Mouse (Mus musculus) naive thymus-derived CD4-positive, alpha-beta T cell, adult 5 months (primary cell): ENCODE data around the gene Ciapin1. TPM values are rescaled to one million over a fixed set of nuclear protein-coding genes. Genes with fewer than 3 reads are reported as not detected.

Experiments used
- polyA plus RNA-seq: library from polyadenylated mRNA; unstranded; fragments of 100-300 nt; shearing (Covaris generic); gene quantifications from one replicate; pipeline ENCODE4 v1.2.1, GENCODE M21; 2017

The Ciapin1 gene
- polyA plus RNA-seq: 86.0 TPM

DNA sequence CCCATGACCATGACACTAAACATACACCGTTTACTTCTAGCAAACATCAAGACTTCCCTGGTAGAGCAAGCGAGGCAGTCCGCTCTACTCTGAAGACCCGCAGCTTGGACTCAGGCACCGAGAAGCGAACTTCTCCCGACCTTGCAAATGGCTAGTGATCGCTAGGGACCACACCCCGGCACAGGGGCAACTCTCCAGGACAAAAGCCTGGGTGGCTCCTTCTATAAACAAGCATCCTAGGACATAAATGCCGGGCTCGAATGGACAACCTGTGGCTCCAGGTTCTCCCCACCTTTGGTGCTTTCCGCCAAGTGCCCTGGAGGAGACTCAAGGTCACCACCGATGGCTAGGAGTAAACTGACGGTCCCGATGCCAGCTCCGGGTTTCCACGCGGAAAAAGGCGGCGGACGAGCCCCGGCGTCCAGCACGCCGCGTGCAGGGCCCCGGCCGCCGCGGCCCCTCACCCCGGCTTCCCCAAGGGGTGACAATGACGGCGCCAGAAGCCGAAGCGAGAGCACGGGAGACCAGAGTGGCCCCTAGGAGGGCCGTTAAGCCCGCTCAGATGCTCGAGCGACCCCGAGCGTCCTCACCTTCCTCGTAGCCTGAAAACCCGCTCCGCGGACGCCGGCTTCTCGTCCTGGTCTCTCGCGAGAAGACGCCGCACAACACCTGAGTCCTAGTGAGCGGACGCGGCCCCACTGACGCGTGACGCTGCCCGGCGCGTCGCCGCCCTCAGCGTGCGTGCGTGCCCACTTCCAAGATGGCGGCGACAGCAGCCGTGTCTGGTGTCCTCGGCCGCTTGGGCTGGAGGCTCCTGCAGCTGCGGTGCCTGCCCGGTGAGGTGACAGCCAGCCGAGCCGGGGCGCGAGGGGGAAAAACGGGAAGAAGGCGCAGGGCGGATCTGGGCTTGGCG is at the start of gene Ciapin1, which contains the start of gene Coq9:
Gene Ciapin1, minus strand, starts transcription at position 697 of the 913 bp plus-strand sequence.
Gene Coq9, plus strand, starts transcription at position 660 of the 913 bp plus-strand sequence.

DNA sequence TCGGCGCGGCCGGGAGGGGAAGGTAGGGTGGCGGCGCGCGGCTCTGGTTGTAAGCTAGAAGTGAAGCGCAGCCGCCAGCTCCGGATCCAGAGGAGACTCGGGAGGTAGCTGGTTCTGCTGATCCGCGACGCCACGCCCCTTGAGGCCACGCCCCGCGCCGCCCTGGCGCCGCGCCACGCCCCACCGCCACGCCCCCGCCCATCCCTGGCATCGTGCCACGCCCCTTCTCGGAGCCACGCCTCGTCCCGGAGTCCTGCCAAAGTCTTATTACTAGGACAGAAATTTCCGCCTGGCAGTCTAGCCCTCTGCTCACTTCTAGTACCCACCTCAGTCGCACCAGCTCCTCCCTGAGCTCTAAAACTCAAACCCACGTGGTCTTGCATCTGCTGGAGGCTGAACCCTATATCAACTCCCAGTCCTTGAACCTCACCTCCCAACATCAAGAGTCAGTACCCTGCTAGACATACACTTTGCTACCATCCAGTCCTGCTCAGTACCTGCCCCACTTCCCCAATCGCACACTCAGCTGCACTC is 38.1 kb upstream of the Ciapin1 start, which contains the start of gene Dok4:
Gene Dok4, minus strand, starts transcription at position 134 of the 534 bp plus-strand sequence.

DNA sequence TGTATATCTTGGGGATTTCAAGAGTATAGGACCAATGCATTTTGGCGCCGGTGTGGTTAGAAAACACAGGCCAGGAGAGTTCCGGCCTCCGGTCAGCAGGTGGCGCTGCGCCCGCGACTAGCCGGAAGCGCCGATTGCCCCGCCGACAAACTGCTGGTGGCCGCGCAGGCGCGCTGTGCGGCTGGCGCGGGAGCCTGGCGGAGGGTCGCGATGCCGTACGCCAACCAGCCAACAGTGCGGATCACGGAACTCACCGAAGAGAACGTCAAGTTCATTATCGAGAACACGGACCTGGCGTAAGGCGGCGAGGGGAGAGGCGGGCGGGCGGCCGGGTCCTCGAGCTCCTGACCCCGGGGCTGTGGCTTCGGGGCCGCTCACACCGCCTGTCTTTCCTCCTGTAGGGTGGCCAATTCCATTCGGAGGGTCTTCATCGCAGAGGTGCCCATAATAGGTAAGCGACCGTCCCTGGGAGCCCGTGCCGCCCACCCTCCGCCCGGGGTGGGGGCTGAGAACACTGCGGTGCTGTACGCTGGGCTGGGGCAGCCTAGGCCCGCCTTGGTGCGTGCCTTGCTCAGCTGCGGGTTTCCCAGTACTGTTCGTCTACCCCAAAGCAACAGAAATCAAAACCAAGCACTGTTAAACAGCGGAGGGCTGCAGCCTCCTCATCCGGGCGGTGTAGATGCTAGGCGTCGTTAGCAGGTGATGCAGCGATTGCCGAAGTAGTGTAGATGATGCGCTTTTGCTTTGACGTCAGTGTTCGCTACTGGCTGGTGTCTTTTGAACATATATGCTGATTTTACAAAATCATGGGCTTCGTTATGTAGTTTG is 19.4 kb upstream of the Ciapin1 start, which contains the start of gene Polr2c:
Gene Polr2c, plus strand, starts transcription at position 105 of the 828 bp plus-strand sequence.

DNA sequence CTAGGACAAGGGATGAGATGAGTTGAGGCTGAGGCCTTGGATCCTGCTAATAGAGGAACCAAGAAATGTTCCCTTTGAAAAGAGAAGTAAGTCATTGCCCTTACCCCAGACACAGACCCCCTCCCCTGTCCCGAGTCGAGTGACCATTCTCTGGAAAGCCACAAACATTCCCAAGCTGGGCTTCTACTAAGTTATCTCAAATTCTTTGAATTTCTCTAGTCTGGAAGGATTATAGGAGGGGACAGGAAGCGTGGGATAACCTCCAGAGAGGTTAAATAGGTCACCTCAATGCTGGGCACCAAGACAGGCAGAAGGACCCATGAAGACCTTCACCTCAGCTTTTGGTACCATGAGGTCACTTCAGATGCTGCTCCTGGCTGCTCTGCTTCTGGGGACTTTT is 28.0 kb downstream of the Ciapin1 start, which contains the start of gene Ccl17:
Gene Ccl17, plus strand, starts transcription at position 301 of the 400 bp plus-strand sequence.

DNA sequence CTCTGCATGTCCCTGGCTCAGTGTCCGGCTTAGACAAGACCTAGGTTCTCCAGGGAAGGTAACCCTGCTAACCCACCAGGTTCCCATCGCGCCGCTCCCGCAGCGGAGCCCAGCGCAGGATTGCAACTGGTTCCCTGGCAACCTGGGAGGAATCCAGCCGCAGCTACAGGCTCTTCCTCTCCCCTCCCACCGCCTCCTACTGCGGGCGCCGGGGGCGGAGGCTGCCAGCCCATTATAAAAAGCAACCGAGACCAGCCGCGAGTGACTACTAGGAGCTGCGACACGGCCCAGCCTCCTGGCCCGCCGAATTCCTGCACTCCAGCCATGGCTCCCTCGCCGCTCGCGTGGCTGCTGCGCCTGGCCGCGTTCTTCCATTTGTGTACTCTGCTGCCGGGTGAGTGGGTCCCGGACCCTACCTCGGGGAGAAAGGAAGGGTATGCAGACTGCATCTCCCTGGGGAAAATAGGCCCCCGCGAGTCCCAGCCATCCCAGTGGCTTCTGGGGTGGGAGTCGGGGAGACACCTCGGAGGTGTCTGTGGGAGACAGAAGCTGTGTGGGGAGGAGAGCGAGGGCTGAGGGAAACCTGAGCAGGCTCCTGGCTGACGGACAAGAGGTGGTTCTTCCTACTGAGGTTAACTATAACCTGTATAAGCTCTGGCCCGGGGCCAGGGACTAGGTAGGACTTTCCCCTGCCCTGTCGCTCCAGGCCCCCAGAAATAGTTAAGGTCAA is 66.1 kb downstream of the Ciapin1 start, which contains the start of gene Cx3cl1:
Gene Cx3cl1, plus strand, starts transcription at position 69 of the 730 bp plus-strand sequence.

Other genes with a start within 250 kb of the Ciapin1 start
- 49.4 TPM for gene Rspry1, start 236.4 kb downstream of the Ciapin1 start, polyA plus RNA-seq
- gene Fam192a, start 236.4 kb downstream of the Ciapin1 start, polyA plus RNA-seq: 63.3 TPM
- 250 TPM for gene Arl2bp, start 171.8 kb downstream of the Ciapin1 start, polyA plus RNA-seq
- gene Pllp, start 142.1 kb downstream of the Ciapin1 start, polyA plus RNA-seq: 0.30 TPM
- not detected for gene Ccl22, start 92.8 kb downstream of the Ciapin1 start, polyA plus RNA-seq
- not detected for gene Cx3cl1, start 66.3 kb downstream of the Ciapin1 start, polyA plus RNA-seq
- not detected for gene Ccl17, start 27.9 kb downstream of the Ciapin1 start, polyA plus RNA-seq
- gene Coq9, start within 50 bp of the Ciapin1 start, polyA plus RNA-seq: 44.9 TPM
- 88.2 TPM for gene Polr2c, start 19.1 kb upstream of the Ciapin1 start, polyA plus RNA-seq
- gene Dok4, start 38.0 kb upstream of the Ciapin1 start, polyA plus RNA-seq: 1.6 TPM
- 1.2 TPM for gene Ccdc102a, start 79.7 kb upstream of the Ciapin1 start, polyA plus RNA-seq
- 0.98 TPM for gene Adgrg5, start 85.3 kb upstream of the Ciapin1 start, polyA plus RNA-seq
- gene Adgrg1, start 136.4 kb upstream of the Ciapin1 start, polyA plus RNA-seq: 0.16 TPM
- 3.1 TPM for gene Adgrg3, start 179.3 kb upstream of the Ciapin1 start, polyA plus RNA-seq
- gene Drc7, start 216.7 kb upstream of the Ciapin1 start, polyA plus RNA-seq: not detected
- 11.8 TPM for gene Katnb1, start 242.8 kb upstream of the Ciapin1 start, polyA plus RNA-seq